Mouse (Mus musculus): ENCODE measurements around the gene Psmc4. TPM values are rescaled to one million over a fixed set of nuclear protein-coding genes. Genes with fewer than 3 reads are reported as not detected.

Psmc4 gene
- polyA plus RNA-seq, 1 experiment from 2014 or later, result 155 TPM

- Histone ChIP-seq H3K27me3 (replicated peaks; ENCODE audit: control insufficient read depth, insufficient read depth, low read length) (no peaks in the 10 kb centered on the region), H3K9ac (ENCODE audit: low read depth, low read length) (peak overlapping the region; percentile 60), H3K4me2 (replicated peaks; ENCODE audit: low read depth) (peak overlapping the region; percentile 80), H3K9me3 (ENCODE audit: control insufficient read depth) (no peaks in the 10 kb centered on the region), H3K4me3 (ENCODE audit: low read depth, low read length) (peak overlapping the region; percentile 63), H3K36me3 (ENCODE audit: control insufficient read depth, insufficient read depth) (no peaks in the 10 kb centered on the region; the same call in 1 of the 2 replicates), H3K27ac (ENCODE audit: low read depth, low read length) (no peak overlapping the region), H3K4me1 (replicated peaks; ENCODE audit: control insufficient read depth, insufficient read depth, low read length) (no peaks in the 10 kb centered on the region)
- no peak for TF ChIP-seq CTCF (IDR thresholded peaks at IDR 0.05; ENCODE audit: low read depth)
- WGBS, result 21% methylated on average over 7 of the region's 7 CpGs
- ATAC-seq, result no peak
Measured at GRCm38 (mm10) chr7:28014445-28014810, 35.5 kb downstream of the Psmc4 start.

- no peaks in the 10 kb centered on the region for H3K4me1 ChIP-seq (replicated peaks; ENCODE audit: control insufficient read depth, insufficient read depth, low read length)
- peak within 1 kb of the TSS; percentile 60 for H3K9ac ChIP-seq (ENCODE audit: low read depth, low read length)
- H3K9me3 ChIP-seq (ENCODE audit: control insufficient read depth), result no peaks in the 10 kb centered on the region
- no peak for TF ChIP-seq CTCF (IDR thresholded peaks at IDR 0.05; ENCODE audit: low read depth)
- H3K4me3 ChIP-seq (ENCODE audit: low read depth, low read length), result peak within 1 kb of the TSS; percentile 63
- peak; percentile 84 for ATAC-seq
- H3K4me2 ChIP-seq (replicated peaks; ENCODE audit: low read depth), result peak within 1 kb of the TSS; percentile 80
- no peak within 1 kb of the TSS for H3K27ac ChIP-seq (ENCODE audit: low read depth, low read length)
- no peaks in the 10 kb centered on the region; the same call in 1 of the 2 replicates for H3K36me3 ChIP-seq (ENCODE audit: control insufficient read depth, insufficient read depth)
- no peaks in the 10 kb centered on the region for H3K27me3 ChIP-seq (replicated peaks; ENCODE audit: control insufficient read depth, insufficient read depth, low read length)
- WGBS, result under 1% methylated on average over 47 of the region's 47 CpGs
Measured at GRCm38 (mm10) chr7:28013549-28014444, 36.1 kb downstream of the Psmc4 start, which contains the start of gene Zfp850. TSS of gene Zfp850 (minus strand) at chr7:28014115.

DNA sequence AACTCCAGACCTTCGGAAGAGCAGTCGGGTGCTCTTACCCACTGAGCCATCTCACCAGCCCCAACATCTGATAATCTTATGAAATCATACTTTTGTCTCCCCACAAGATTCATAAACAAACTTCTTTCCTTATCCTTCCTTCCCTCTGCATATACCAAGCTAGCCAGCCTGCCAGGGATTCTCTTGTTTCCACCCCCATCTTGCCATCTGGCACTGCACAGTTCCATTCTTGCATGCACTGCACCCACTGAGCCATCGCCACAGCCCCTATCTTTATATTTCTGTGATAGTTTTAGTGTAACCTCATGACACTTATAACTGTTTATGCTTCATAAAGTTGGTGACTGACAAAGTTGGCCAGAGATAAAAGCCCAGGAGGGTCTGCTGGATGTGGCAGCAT is 39.6 kb downstream of the Psmc4 start:
- H3K4me2 ChIP-seq (replicated peaks; ENCODE audit: low read depth), result no peak overlapping the region
- no peaks in the 10 kb centered on the region for H3K9me3 ChIP-seq (ENCODE audit: control insufficient read depth)
- H3K4me1 ChIP-seq (replicated peaks; ENCODE audit: control insufficient read depth, insufficient read depth, low read length), result no peaks in the 10 kb centered on the region
- no peak for TF ChIP-seq CTCF (IDR thresholded peaks at IDR 0.05; ENCODE audit: low read depth)
- no peak for ATAC-seq
- 94% methylated on average over 3 of the region's 3 CpGs for WGBS
- H3K9ac ChIP-seq (ENCODE audit: low read depth, low read length), result no peak overlapping the region
- H3K4me3 ChIP-seq (ENCODE audit: low read depth, low read length), result no peak overlapping the region
- no peaks in the 10 kb centered on the region; the same call in 1 of the 2 replicates for H3K36me3 ChIP-seq (ENCODE audit: control insufficient read depth, insufficient read depth)
- no peaks in the 10 kb centered on the region for H3K27me3 ChIP-seq (replicated peaks; ENCODE audit: control insufficient read depth, insufficient read depth, low read length)
- no peak overlapping the region for H3K27ac ChIP-seq (ENCODE audit: low read depth, low read length)

Other genes starting within 250 kb of the Psmc4 start
- gene Zfp626, start 242.9 kb downstream of the Psmc4 start, polyA plus RNA-seq (2015; fragmentation: Nextera tagmentation; extraction: Ambion mirVana), result 1.5 and 1.6 TPM in 2 replicates
- gene Zfp59, start 211.5 kb downstream of the Psmc4 start, polyA plus RNA-seq (2015; fragmentation: Nextera tagmentation; extraction: Ambion mirVana), result 2.2 and 2.5 TPM in 2 replicates
- 1.2 and 1.3 TPM in 2 replicates for gene Zfp607a, start 192.6 kb downstream of the Psmc4 start, polyA plus RNA-seq (2015; fragmentation: Nextera tagmentation; extraction: Ambion mirVana)
- 3.7 and 3.9 TPM in 2 replicates for gene Zfp974, start 120.6 kb downstream of the Psmc4 start, polyA plus RNA-seq (2015; fragmentation: Nextera tagmentation; extraction: Ambion mirVana)
- gene Zfp780b, start 70.9 kb downstream of the Psmc4 start, polyA plus RNA-seq (2015; fragmentation: Nextera tagmentation; extraction: Ambion mirVana), result 4.7 and 5.7 TPM in 2 replicates
- gene Zfp850, start 36.0 kb downstream of the Psmc4 start, polyA plus RNA-seq (2015; fragmentation: Nextera tagmentation; extraction: Ambion mirVana), result 0.85 and 0.96 TPM in 2 replicates
- 444 and 492 TPM in 2 replicates for gene Fcgbp, start 21.1 kb upstream of the Psmc4 start, polyA plus RNA-seq (2015; fragmentation: Nextera tagmentation; extraction: Ambion mirVana)
- gene 9530053A07Rik, start 79.4 kb upstream of the Psmc4 start, polyA plus RNA-seq (2015; fragmentation: Nextera tagmentation; extraction: Ambion mirVana), result 2.3 and 2.4 TPM in 2 replicates
- gene Fbl, start 119.6 kb upstream of the Psmc4 start, polyA plus RNA-seq (2015; fragmentation: Nextera tagmentation; extraction: Ambion mirVana), result 60.6 and 67.1 TPM in 2 replicates
- gene Dyrk1b, start 129.4 kb upstream of the Psmc4 start, polyA plus RNA-seq (2015; fragmentation: Nextera tagmentation; extraction: Ambion mirVana), result 7.0 and 8.2 TPM in 2 replicates
- gene Eid2, start 217.8 kb upstream of the Psmc4 start, polyA plus RNA-seq (2015; fragmentation: Nextera tagmentation; extraction: Ambion mirVana), result 3.1 and 3.7 TPM in 2 replicates
- gene Eid2b, start 227.6 kb upstream of the Psmc4 start, polyA plus RNA-seq (2015; fragmentation: Nextera tagmentation; extraction: Ambion mirVana), result 6.8 and 7.0 TPM in 2 replicates
- gene Selenov, start 241.1 kb upstream of the Psmc4 start, polyA plus RNA-seq (2015; fragmentation: Nextera tagmentation; extraction: Ambion mirVana), result 0.24 TPM in 1 of 2 replicates, not detected in the other

Measured in intestine, postnatal 0 days (tissue).